Mouse (Mus musculus) stomach, embryonic 16.5 days (tissue): ENCODE results near the gene Dnajc12. TPM values are rescaled to one million over a fixed set of nuclear protein-coding genes. Genes with fewer than 3 reads are reported as not detected.

Experiments
- polyA plus RNA-seq: library from polyadenylated mRNA; unstranded; fragments of >200 nt; fragmentation: Nextera tagmentation; extraction: Ambion mirVana; gene quantifications from 2 replicates; pipeline ENCODE4 v1.2.1, GENCODE M21; 2015

Dnajc12 gene
- polyA plus RNA-seq, 1 experiment from 2014 or later: 9.7 TPM

Other genes starting within 250 kb of the Dnajc12 start
- gene Mypn, start 178.5 kb upstream of the Dnajc12 start, polyA plus RNA-seq: 0.09 and 2.2 TPM in 2 replicates
- 39.9 and 41.1 TPM in 2 replicates for gene Herc4, start 138.6 kb upstream of the Dnajc12 start, polyA plus RNA-seq
- 3.3 and 4.5 TPM in 2 replicates for gene Sirt1, start 739 bp upstream of the Dnajc12 start, polyA plus RNA-seq
- not detected in 2 replicates for gene Gm7075, start 39.3 kb downstream of the Dnajc12 start, polyA plus RNA-seq
- gene Ctnna3, start 47.7 kb downstream of the Dnajc12 start, polyA plus RNA-seq: 0.36 and 1.2 TPM in 2 replicates